In genomic region chr5:104507829-104508194, GRCm38 (mm10) we compare ENCODE assay signal across 8 mouse cellular contexts. TPM values are rescaled to one million over a fixed set of nuclear protein-coding genes. Genes with fewer than 3 reads are reported as not detected.
DNase-seq lines count a peak whose midpoint lies in the region; ATAC-seq and TF ChIP-seq lines count a peak whose summit lies in the region.

No protein-coding gene starts in this region.

- no peak for DNase-seq in gastrocnemius, adult 2 months
- DNase-seq in gastrocnemius, adult 18-20 months (ENCODE audit: low spot score) = no peak
- no peak for DNase-seq in testis, postnatal 14 days (ENCODE audit: low spot score)
- DNase-seq in liver, embryonic 13.5 days = no peak
- DNase-seq in telencephalon, adult 2 months (ENCODE audit: low read depth, low spot score) = peak; percentile 6
- no peak for DNase-seq in frontal cortex, postnatal 25 days (ENCODE audit: low spot score in 2 of 2)
- DNase-seq in thymus, postnatal 14 days = no peak

- no peaks in the 10 kb centered on the region for H3K36me3 ChIP-seq in testis, adult 2 months (ENCODE audit: control insufficient read depth, insufficient read depth, low read length)
- H3K36me3 ChIP-seq in liver, embryonic 13.5 days = no peaks in the 10 kb centered on the region

- peak overlapping the region; percentile 36 for H3K9ac ChIP-seq in liver, embryonic 13.5 days

- TF ChIP-seq CTCF in gastrocnemius, adult 2 months (IDR thresholded peaks at IDR 0.05) = no peak
- TF ChIP-seq CTCF in testis, adult 2 months (IDR thresholded peaks at IDR 0.05; ENCODE audit: control insufficient read depth, insufficient read depth, insufficient replicate concordance, low read depth, low read length) = no peak

- no peaks in the 10 kb centered on the region for H3K9me3 ChIP-seq in liver, embryonic 13.5 days (replicated peaks)

- TF ChIP-seq POLR2A in testis, adult 2 months (IDR thresholded peaks at IDR 0.05; ENCODE audit: control insufficient read depth, low read depth, low read length) = no peak

- intact Hi-C loops in gastrocnemius, adult 2 months (cut with DNase I) = no loop called here

- ATAC-seq in liver, embryonic 13.5 days (ENCODE audit: low read depth) = no peak

- WGBS in liver, embryonic 13.5 days (ENCODE audit: insufficient replicate concordance) = 3% methylated on average over 2 of the region's 2 CpGs

- no peaks in the 10 kb centered on the region for H3K27me3 ChIP-seq in testis, adult 2 months (ENCODE audit: control insufficient read depth, insufficient read depth, low read length)
- no peaks in the 10 kb centered on the region for H3K27me3 ChIP-seq in liver, embryonic 13.5 days

- H3K27ac ChIP-seq in gastrocnemius, adult 2 months = peak overlapping the region; percentile 94
- peak overlapping the region; percentile 100 for H3K27ac ChIP-seq in testis, adult 2 months (ENCODE audit: control insufficient read depth, insufficient read depth, low read depth, low read length)
- no peak overlapping the region for H3K27ac ChIP-seq in liver, embryonic 13.5 days

- H3K4me2 ChIP-seq in liver, embryonic 13.5 days = peak overlapping the region; percentile 68

- H3K4me3 ChIP-seq in gastrocnemius, adult 2 months = peak overlapping the region; percentile 96
- H3K4me3 ChIP-seq in testis, adult 2 months (ENCODE audit: control insufficient read depth, low read depth, low read length) = peak overlapping the region; percentile 100
- peak overlapping the region; percentile 73 for H3K4me3 ChIP-seq in liver, embryonic 13.5 days (replicated peaks)

- H3K4me1 ChIP-seq in testis, adult 2 months (ENCODE audit: control insufficient read depth, insufficient read depth, low read length) = peaks cover 2% of the 10 kb centered on the region; the same call in 1 of the 2 replicates
- H3K4me1 ChIP-seq in liver, embryonic 13.5 days (replicated peaks) = peaks cover 16% of the 10 kb centered on the region

RNA-seq across cellular contexts. Expression of gene BC005561, which starts 0.3 kb away (rescaled TPM):
- total RNA-seq in gastrocnemius, adult 2 months (2021) = 1 to 10 TPM; 4.9 to 5.0 TPM
- 1 to 10 TPM; 3.4 to 3.7 TPM for total RNA-seq in gastrocnemius, adult 18-20 months (2021)
- polyA plus RNA-seq in testis, adult 2 months (2012; rRNA removed) = 2.8 and 3.2 TPM in 2 replicates
- 3.0 and 3.1 TPM in 2 replicates for polyA plus RNA-seq in liver, embryonic 13.5 days (2015; fragmentation: Nextera tagmentation; extraction: Ambion mirVana)

RNA-seq across cellular contexts. Expression of gene Pkd2, which starts 48.6 kb away (rescaled TPM):
- 10 to 100 TPM in 1 of 2 experiments, 1 to 10 TPM in 1; 9.9 to 15.7 TPM for total RNA-seq in gastrocnemius, adult 2 months (2021)
- total RNA-seq in gastrocnemius, adult 18-20 months (2021) = 10 to 100 TPM in 1 of 2 experiments, 1 to 10 TPM in 1; 6.5 to 10.9 TPM
- polyA plus RNA-seq in testis, adult 2 months (2012; rRNA removed) = 6.8 and 8.6 TPM in 2 replicates
- polyA plus RNA-seq in liver, embryonic 13.5 days (2015; fragmentation: Nextera tagmentation; extraction: Ambion mirVana) = 0.96 and 1.3 TPM in 2 replicates
